ENCODE assay signal across 12 mouse cellular contexts in the genomic region with DNA sequence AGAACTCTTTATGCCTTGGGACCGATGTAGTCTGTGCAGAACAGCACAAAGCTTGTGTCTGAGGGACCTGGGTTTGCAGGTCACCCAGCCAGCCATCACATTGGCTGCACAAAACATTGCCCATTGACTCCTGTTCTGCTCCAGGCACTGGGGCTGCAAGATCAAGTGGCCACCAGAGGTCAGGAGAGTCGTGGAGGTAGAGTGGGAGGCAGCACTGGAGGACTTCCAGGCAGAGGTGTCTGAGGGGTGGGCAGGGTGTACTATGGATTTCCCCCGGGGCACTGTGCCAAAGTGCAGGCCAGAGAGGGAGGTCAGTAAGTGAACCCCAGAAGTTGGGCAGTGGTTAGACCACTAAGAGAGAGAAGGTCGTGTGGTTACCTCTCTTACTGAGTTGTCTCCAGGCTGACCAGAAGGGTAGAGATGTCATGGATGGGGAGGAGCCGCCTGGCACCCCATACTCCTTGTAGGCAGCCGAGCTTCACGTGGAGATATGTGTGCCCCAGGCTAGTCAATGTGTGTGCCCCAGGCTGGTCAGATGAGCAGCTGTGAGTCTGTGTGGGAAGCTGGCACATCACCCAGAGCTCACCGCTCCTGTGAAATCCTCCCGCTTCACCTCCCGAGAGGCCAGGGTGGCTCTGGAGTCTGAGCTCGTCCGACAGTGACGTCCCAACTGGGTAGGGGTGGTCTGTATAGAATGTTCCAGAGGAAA. TPM values are rescaled to one million over a fixed set of nuclear protein-coding genes. Genes with fewer than 3 reads are reported as not detected.
DNase-seq lines count a peak whose midpoint lies in the region; ATAC-seq and TF ChIP-seq lines count a peak whose summit lies in the region.
"Had no signal": no experiment of that assay in that cellular context is flagged by ENCODE, and none has a peak within 500 bp of the region (broad histone marks: within the 10 kb centered on the region; RNA-seq: fewer than 3 reads in every experiment).

No protein-coding gene starts in this region.

- peak; percentile 71 for DNase-seq in cerebellum, adult 11-12 months
- peak; percentile 41 for DNase-seq in liver, postnatal 0 days
- no peak for DNase-seq in liver
- DNase-seq in ES-E14 (ENCODE audit: low read depth, low spot score): no peak
- DNase-seq in cerebellum, postnatal 36 days: peak; percentile 46 to 49
- no peak for DNase-seq in neural tube, embryonic 10.5 days (ENCODE audit: extremely low spot score, low spot score)
- DNase-seq in thymus, postnatal 25 days: no peak
- DNase-seq: layer of hippocampus, adult 9-11 months had no signal

- no peaks in the 10 kb centered on the region for H3K36me3 ChIP-seq in liver, postnatal 0 days (replicated peaks; ENCODE audit: insufficient read depth, low read length)
- no peaks in the 10 kb centered on the region; the same call in 1 of the 2 replicates for H3K36me3 ChIP-seq in ES-E14 (ENCODE audit: control insufficient read depth, insufficient read depth, low read length, poor library complexity, severe bottlenecking)
- H3K36me3 ChIP-seq: heart, embryonic 13.5 days had no signal

- no peak overlapping the region for H3K9ac ChIP-seq in liver, postnatal 0 days (replicated peaks)
- no peak overlapping the region for H3K9ac ChIP-seq in ES-E14 (ENCODE audit: insufficient read depth, low read depth, low read length, poor library complexity, severe bottlenecking)
- H3K9ac ChIP-seq: heart, embryonic 13.5 days had no signal

- 74% methylated on average over 13 of the region's 13 CpGs for WGBS in liver, postnatal 0 days (ENCODE audit: insufficient replicate concordance)

- no peaks in the 10 kb centered on the region for H3K4me1 ChIP-seq in liver, postnatal 0 days (ENCODE audit: insufficient read depth)
- H3K4me1 ChIP-seq in ES-E14 (ENCODE audit: control insufficient read depth in 2 of 2, insufficient read depth in 2 of 2, low read length in 2 of 2, poor library complexity in 1 of 2): peaks cover 0 to 3% of the 10 kb centered on the region in 2 experiments; a peak in 1 of 4 replicates

- ATAC-seq in cerebellum, adult (ENCODE audit: insufficient number of reproducible peaks, low FRiP score, low TSS enrichment): no peak
- ATAC-seq in liver, postnatal 0 days: no peak

- H3K27me3 ChIP-seq in liver, postnatal 0 days (ENCODE audit: insufficient read depth, low read length): no peaks in the 10 kb centered on the region
- H3K27me3 ChIP-seq: heart, embryonic 13.5 days had no signal

- in situ Hi-C loops in ES-E14 (cut with MboI; ENCODE audit: low sequenced_read_pairs in 2 of 2, unreplicated experiment in 2 of 2): loop anchor here in 1 of 2 experiments (25.0 kb wide), 1 partner anchor 273 kb away; a partner anchor contains a TSS

- TF ChIP-seq CTCF in liver, postnatal 0 days (IDR thresholded peaks at IDR 0.05; ENCODE audit: low read depth): peak; percentile 69

- no peak for TF ChIP-seq EP300 in liver, postnatal 0 days (IDR thresholded peaks at IDR 0.05; ENCODE audit: low read depth)

- H3K4me3 ChIP-seq in liver, postnatal 0 days (ENCODE audit: low read depth, low read length): no peak overlapping the region
- H3K4me3 ChIP-seq in ES-E14 (ENCODE audit: insufficient read depth in 1 of 2, low read depth in 1 of 2, low read length in 2 of 2, poor library complexity in 1 of 2, severe bottlenecking in 1 of 2): no peak overlapping the region
- H3K4me3 ChIP-seq: heart, embryonic 13.5 days had no signal

- no peak overlapping the region for H3K27ac ChIP-seq in liver, postnatal 0 days (ENCODE audit: low read depth)
- H3K27ac ChIP-seq in ES-E14 (ENCODE audit: insufficient read depth, low read depth, low read length, poor library complexity, severe bottlenecking): no peak overlapping the region
- H3K27ac ChIP-seq: heart, embryonic 13.5 days had no signal

- no peak overlapping the region for H3K4me2 ChIP-seq in liver, postnatal 0 days (ENCODE audit: low read depth, low read length)
- H3K4me2 ChIP-seq: heart, embryonic 13.5 days had no signal

- no peaks in the 10 kb centered on the region for H3K9me3 ChIP-seq in liver, postnatal 0 days (ENCODE audit: low read length)
- H3K9me3 ChIP-seq in ES-E14 (ENCODE audit: control insufficient read depth, insufficient read depth, low read depth, low read length): no peaks in the 10 kb centered on the region
- H3K9me3 ChIP-seq: heart, embryonic 13.5 days had no signal

TF ChIP-seq in ES-E14, 5 proteins besides CTCF, POLR2A, EP300 and RAD21:
- peak; percentile 11; the same call in 1 of the 2 replicates for TF ChIP-seq ZC3H11A (IDR thresholded peaks at IDR 0.05; ENCODE audit: borderline replicate concordance, low read depth, low read length)
- no peak for TF ChIP-seq MAFK (IDR thresholded peaks at IDR 0.05; ENCODE audit: insufficient read depth, low read depth, low read length)

RNA-seq across cellular contexts. Expression of a gene that starts 37.0 kb away (rescaled TPM):
- 35.1 and 36.0 TPM in 2 replicates for polyA plus RNA-seq in liver, postnatal 0 days (2015; fragmentation: Nextera tagmentation; extraction: Ambion mirVana)
- 0.09 and 0.16 TPM in 2 replicates for total RNA-seq in ES-E14 (2012; rRNA removed)
- polyA plus RNA-seq: embryonic facial prominence, embryonic 11.5 days; heart, embryonic 13.5 days; intestine, embryonic 14.5 days had no signal

RNA-seq across cellular contexts. Expression of a gene that starts 48.2 kb away (rescaled TPM):
- polyA plus RNA-seq in liver, postnatal 0 days (2015; fragmentation: Nextera tagmentation; extraction: Ambion mirVana): 531 and 542 TPM in 2 replicates
- total RNA-seq in ES-E14 (2012; rRNA removed): not detected in 2 replicates

Comparison
In these comparisons a context has a peak if more than half of its experiments do, and no peak if none do; other contexts are left out.
1. DNase-seq: peak in cerebellum, adult 11-12 months (single experiment), liver, postnatal 0 days (single experiment) and cerebellum, postnatal 36 days (2 of 2); none in liver (single experiment), ES-E14 (single experiment), neural tube, embryonic 10.5 days (single experiment) and thymus, postnatal 25 days (single experiment).